Mouse (Mus musculus) neural tube, embryonic 11.5 days (tissue): Measurements from ENCODE around the gene Ppp2ca. TPM values are rescaled to one million over a fixed set of nuclear protein-coding genes. Genes with fewer than 3 reads are reported as not detected.

Experiments used
- ATAC-seq: fragments of 200-750 bp; cut with Nextera tagmentation; 2 replicates; pipeline ENCODE4 v1.8.0; 2017; ENCODE audit warnings: moderate number of reproducible peaks, mild to moderate bottlenecking, moderate TSS enrichment, moderate library complexity; ENCODE audit not compliant: insufficient read depth, low FRiP score, low TSS enrichment
- DNase-seq: peaks from one replicate; pipeline ENCODE4 v3.0.0-alpha.2; 2015; ENCODE audit warnings: low spot score
- H3K27ac ChIP-seq: fragments of 300-500 bp; sonication (generic); 2 replicates; pipeline ENCODE4 v1.5.1; 2014; ENCODE audit warnings: low read depth, mild to moderate bottlenecking, low read length
- H3K27me3 ChIP-seq: fragments of 300-500 bp; sonication (generic); 2 replicates; pipeline ENCODE4 v1.6.1; 2014; ENCODE audit warnings: mild to moderate bottlenecking, low read length, mixed read lengths; ENCODE audit not compliant: control insufficient read depth, insufficient read depth
- H3K36me3 ChIP-seq: fragments of 300-500 bp; sonication (generic); 2 replicates; pipeline ENCODE4 v1.6.1; 2014; ENCODE audit warnings: mild to moderate bottlenecking, low read length, moderate library complexity, mixed read lengths; ENCODE audit not compliant: control insufficient read depth, insufficient read depth
- H3K4me1 ChIP-seq: fragments of 300-500 bp; sonication (generic); 2 replicates; pipeline ENCODE4 v1.6.1; 2014; ENCODE audit warnings: low read length, mixed read lengths; ENCODE audit not compliant: control insufficient read depth, insufficient read depth
- H3K4me2 ChIP-seq: fragments of 300-500 bp; sonication (generic); 2 replicates; pipeline ENCODE4 v1.6.1; 2014; ENCODE audit warnings: low read depth, mild to moderate bottlenecking, moderate library complexity
- H3K4me3 ChIP-seq: fragments of 300-500 bp; sonication (generic); 2 replicates; pipeline ENCODE4 v1.5.1; 2014; ENCODE audit warnings: low read depth, low read length
- H3K9ac ChIP-seq: fragments of 300-500 bp; sonication (generic); 2 replicates; pipeline ENCODE4 v1.6.1; 2014; ENCODE audit warnings: mild to moderate bottlenecking, low read length
- H3K9me3 ChIP-seq: fragments of 300-500 bp; sonication (generic); 2 replicates; pipeline ENCODE4 v1.6.1; 2016; ENCODE audit warnings: low read length; ENCODE audit not compliant: control insufficient read depth
- WGBS: fragments of 180-500 bp; shearing (Covaris S2); extraction: QIAGEN DNeasy Blood & Tissue Kit; methylation state at CpG from one replicate; pipeline ENCODE4 v1.1.7; 2014; 5-methylcytosine and 5-hydroxymethylcytosine counted together
- polyA plus RNA-seq: library from polyadenylated mRNA; unstranded; fragments of >200 nt; fragmentation: Nextera tagmentation; extraction: Ambion mirVana; gene quantifications from 2 replicates; pipeline ENCODE4 v1.2.1, GENCODE M21; 2014

Gene Ppp2ca
- 132 TPM in 2 replicates for polyA plus RNA-seq

DNA sequence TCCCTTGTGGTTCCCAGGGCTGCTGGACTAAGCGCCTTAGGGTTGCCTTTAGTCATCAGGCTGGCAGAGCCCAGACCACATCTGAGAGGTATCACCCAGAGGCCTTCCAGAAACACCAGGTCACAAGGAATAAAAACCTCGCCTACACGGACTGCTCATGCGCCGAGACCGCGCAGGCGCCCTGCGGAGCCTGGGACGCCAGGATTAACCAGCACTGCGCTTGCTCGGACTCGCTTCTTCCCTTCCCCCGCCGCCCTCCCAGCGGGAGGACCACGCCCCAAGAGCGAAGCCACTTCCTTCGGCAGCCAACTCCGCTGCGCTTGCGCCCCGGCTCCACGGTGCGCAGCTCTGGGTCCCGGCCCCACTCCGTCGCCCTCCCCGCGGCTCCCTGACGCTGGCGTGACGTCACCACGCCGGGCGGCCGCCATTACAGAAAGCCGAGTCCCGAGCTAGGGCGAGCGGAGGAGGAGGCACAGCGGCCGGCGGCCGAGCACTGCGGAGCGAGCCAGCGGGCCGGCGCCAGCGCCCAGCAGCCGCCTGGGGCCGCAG lies at the start of gene Ppp2ca:
Gene Ppp2ca, plus strand, starts transcription at position 284 of the 549 bp plus-strand sequence.
- Histone ChIP-seq H3K9me3 (no peaks in the 10 kb centered on the region), H3K4me3 (peak within 1 kb of the TSS; percentile 99), H3K9ac (peak within 1 kb of the TSS; percentile 98), H3K27ac (peak within 1 kb of the TSS; percentile 99), H3K36me3 (no peaks in the 10 kb centered on the region), H3K27me3 (no peaks in the 10 kb centered on the region), H3K4me1 (peaks cover 12% of the 10 kb centered on the region), H3K4me2 (peak within 1 kb of the TSS; percentile 79)
- DNase-seq (peak; percentile 100), ATAC-seq (peak; percentile 98)
- under 1% methylated on average over 50 of the region's 53 CpGs for WGBS

DNA sequence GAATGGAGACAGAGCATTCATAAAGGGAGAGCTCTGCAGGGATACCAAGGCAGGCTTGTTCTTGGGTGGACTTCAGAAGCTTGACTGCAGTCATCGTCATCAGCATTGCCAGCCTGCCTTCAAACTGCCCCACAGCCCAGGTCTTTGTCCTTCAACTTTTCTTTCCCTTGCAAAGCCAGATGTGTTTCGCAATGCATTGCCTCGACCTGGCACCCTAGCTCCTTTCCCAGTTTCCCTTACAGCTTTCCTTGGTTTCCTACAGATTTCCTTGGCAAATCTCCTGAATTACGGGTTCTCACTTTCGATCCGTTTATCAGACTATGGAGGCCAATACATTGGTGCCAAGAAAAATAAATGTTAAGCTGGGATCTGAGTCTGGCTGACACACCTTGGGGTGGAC lies 45.1 kb upstream of the Ppp2ca start:
- Histone ChIP-seq H3K4me3 (no peak overlapping the region), H3K27ac (no peak overlapping the region), H3K4me1 (no peaks in the 10 kb centered on the region), H3K9me3 (no peaks in the 10 kb centered on the region), H3K36me3 (no peaks in the 10 kb centered on the region), H3K9ac (no peak overlapping the region), H3K4me2 (no peak overlapping the region), H3K27me3 (no peaks in the 10 kb centered on the region)
- no peak for ATAC-seq
- 87% methylated on average over 6 of the region's 6 CpGs for WGBS
- no peak for DNase-seq

DNA sequence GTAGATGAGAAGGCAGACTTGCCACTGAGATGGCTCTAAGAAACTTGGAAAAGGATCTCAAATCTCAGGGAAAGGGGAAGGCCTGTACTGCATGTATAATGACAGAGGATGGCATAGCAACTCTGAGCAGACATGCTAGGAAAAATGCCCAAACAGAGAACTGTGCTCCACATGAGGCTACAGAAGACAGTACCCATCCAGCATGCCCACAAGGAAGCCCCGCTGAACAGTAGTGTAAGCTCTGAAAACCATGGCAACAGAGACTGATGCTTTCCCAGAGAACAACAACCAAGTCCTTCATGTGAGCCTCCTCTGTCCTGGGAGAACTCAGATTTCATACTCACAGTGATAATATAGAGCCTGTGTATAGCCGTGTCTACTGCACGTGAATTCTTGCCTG lies 43.8 kb upstream of the Ppp2ca start:
- H3K9me3 ChIP-seq, result no peaks in the 10 kb centered on the region
- H3K9ac ChIP-seq, result no peak overlapping the region
- H3K4me2 ChIP-seq, result no peak overlapping the region
- H3K27ac ChIP-seq, result no peak overlapping the region
- H3K36me3 ChIP-seq, result no peaks in the 10 kb centered on the region
- H3K27me3 ChIP-seq, result no peaks in the 10 kb centered on the region
- no peaks in the 10 kb centered on the region for H3K4me1 ChIP-seq
- 86% methylated on average over 3 of the region's 3 CpGs for WGBS
- ATAC-seq (no peak), DNase-seq (no peak)
- no peak overlapping the region for H3K4me3 ChIP-seq

DNA sequence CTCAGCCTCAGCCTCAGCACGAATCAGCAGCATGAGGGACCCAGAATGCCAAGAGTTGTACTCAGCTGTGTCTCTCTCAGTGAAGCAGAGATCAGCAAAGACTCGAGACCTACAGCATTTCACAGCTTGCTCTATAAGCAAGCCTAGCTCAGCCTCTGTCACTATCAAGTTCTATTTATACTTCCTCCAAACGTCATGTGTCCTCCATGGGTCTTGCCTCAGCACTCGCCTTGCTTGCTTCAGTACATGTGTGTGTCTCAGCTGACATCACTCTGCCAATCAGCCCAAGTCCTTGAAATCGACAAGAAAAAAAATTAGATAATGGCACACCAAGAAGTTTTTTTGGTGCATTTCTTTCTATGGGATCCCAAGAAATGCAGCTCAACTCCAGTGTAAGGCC lies 42.3 kb upstream of the Ppp2ca start:
- Histone ChIP-seq H3K27me3 (no peaks in the 10 kb centered on the region), H3K4me1 (no peaks in the 10 kb centered on the region), H3K9ac (no peak overlapping the region), H3K4me3 (no peak overlapping the region), H3K9me3 (no peaks in the 10 kb centered on the region), H3K27ac (no peak overlapping the region), H3K4me2 (no peak overlapping the region), H3K36me3 (no peaks in the 10 kb centered on the region)
- DNase-seq, result no peak
- ATAC-seq, result no peak
- WGBS, result 84% methylated on average over 5 of the region's 5 CpGs

DNA sequence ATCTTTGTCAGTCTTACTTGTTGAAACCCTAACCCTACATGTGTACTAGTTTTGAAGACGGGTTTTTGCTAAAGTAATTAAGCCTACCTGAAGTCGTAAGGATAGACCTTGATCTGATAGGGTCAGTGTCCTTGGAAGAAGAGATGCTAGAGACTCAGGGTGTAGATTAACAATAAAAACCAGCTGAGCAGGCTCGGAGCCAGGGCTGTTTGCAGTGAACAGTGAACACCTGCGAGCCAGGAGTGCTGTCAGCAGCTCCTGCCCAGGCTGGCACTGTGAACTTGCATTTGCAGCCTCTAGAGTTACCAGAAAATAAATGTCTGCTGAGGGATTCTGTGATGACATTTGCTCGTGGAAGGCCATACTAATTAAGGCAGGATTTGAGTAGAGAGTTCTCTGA lies 39.5 kb upstream of the Ppp2ca start:
- 75% methylated on average over 5 of the region's 5 CpGs for WGBS
- Histone ChIP-seq H3K4me2 (no peak overlapping the region), H3K4me1 (no peaks in the 10 kb centered on the region), H3K9me3 (no peaks in the 10 kb centered on the region), H3K27ac (no peak overlapping the region), H3K9ac (no peak overlapping the region), H3K36me3 (no peaks in the 10 kb centered on the region), H3K27me3 (no peaks in the 10 kb centered on the region), H3K4me3 (no peak overlapping the region)
- no peak for DNase-seq
- ATAC-seq, result no peak

DNA sequence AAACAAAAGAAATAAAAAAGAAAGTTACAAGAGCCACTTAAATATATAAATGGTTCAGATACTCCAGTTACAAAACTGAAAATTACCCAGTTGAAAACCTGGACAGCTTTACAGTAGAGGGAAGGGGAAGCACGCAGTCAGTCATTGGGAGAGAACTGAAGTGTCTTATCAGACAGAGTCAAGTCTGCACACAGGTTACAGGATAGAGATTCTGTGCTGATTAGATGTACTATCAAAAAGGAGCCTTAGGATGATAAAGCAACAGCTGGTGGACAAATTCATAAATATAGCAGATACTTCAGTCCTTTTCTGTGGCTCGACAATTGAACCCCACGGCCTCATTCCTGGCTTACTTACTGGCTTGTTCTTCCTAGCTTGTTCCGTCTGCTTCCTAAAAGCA lies 38.2 kb upstream of the Ppp2ca start:
- no peaks in the 10 kb centered on the region for H3K9me3 ChIP-seq
- DNase-seq (no peak), ATAC-seq (no peak)
- no peak overlapping the region for H3K4me3 ChIP-seq
- no peak overlapping the region for H3K27ac ChIP-seq
- 88% methylated on average over 4 of the region's 4 CpGs for WGBS
- no peak overlapping the region for H3K4me2 ChIP-seq
- no peaks in the 10 kb centered on the region for H3K36me3 ChIP-seq
- no peak overlapping the region for H3K9ac ChIP-seq
- no peaks in the 10 kb centered on the region for H3K4me1 ChIP-seq
- H3K27me3 ChIP-seq, result no peaks in the 10 kb centered on the region

DNA sequence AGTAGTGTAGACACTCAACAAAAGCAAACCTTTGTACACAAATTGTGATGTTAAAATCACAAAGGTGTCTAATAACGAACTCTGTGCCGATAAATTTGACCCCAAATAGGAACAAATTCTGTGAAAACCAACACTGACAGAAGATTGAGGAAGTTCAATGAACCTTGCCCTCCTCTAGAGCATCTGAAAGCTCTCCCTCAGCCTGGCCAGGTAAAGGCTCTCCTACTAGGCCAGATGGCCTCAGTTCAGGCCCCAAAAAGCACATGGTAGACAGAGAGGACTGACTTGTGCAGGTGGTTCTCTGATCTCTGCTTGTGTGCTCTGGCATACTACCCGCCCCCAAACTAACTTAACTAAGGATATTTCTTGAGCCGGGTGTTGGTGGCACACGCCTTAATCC lies 36.1 kb upstream of the Ppp2ca start:
- Histone ChIP-seq H3K4me3 (no peak overlapping the region), H3K4me1 (no peaks in the 10 kb centered on the region), H3K9ac (no peak overlapping the region), H3K36me3 (no peaks in the 10 kb centered on the region), H3K27me3 (no peaks in the 10 kb centered on the region), H3K27ac (no peak overlapping the region), H3K4me2 (no peak overlapping the region), H3K9me3 (no peaks in the 10 kb centered on the region)
- DNase-seq (no peak), ATAC-seq (no peak)
- 95% methylated on average over 5 of the region's 5 CpGs for WGBS

DNA sequence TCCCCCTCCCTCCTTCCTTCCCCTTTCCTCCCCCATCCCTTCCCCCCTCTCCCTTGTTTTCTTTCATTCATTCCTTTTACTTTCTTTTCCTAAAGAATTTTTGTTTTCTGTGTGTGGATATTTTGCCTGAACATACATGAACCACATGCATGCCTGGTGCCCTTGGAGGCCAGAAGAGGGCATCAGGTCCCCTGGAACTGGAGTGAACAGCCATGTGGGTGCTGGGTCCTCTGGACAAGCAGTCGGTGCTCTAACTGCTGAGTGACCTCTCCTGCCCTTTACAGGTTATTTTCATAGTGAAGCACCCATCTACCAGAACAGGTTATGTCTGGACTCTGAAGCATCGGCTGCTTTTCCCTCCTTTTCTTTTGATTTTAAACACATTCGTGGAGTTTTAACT lies 34.1 kb upstream of the Ppp2ca start:
- Histone ChIP-seq H3K4me2 (no peak overlapping the region), H3K9me3 (no peaks in the 10 kb centered on the region), H3K27ac (no peak overlapping the region), H3K9ac (no peak overlapping the region), H3K4me1 (no peaks in the 10 kb centered on the region), H3K27me3 (no peaks in the 10 kb centered on the region), H3K4me3 (no peak overlapping the region), H3K36me3 (no peaks in the 10 kb centered on the region)
- DNase-seq (no peak), ATAC-seq (no peak)
- WGBS, result 56% methylated on average over 3 of the region's 3 CpGs

DNA sequence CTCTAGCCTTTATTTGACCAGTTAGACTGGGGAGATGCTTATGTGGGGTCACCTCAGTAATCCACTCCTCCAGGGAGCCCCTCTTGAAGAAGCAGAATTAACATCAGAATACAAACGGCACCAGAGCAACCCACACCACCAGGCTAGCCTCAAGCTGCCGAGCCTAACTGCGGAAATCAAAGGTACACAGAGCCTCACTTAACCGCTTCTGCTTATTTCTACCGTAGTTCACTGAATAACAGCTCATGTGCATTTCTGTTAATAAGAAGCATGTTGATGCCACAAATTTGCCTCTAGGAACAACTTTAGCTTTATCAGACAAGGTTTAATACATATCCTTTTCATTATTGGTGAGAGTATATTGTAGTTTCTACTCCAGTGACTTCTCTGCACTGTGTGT lies 32.6 kb upstream of the Ppp2ca start:
- no peak for ATAC-seq
- DNase-seq, result no peak
- no peaks in the 10 kb centered on the region for H3K27me3 ChIP-seq

More for the DNA sequence above, 32.6 kb upstream of the Ppp2ca start:
- Histone ChIP-seq H3K9ac (no peak overlapping the region), H3K4me3 (no peak overlapping the region), H3K9me3 (no peaks in the 10 kb centered on the region), H3K4me1 (no peaks in the 10 kb centered on the region), H3K27ac (no peak overlapping the region), H3K4me2 (no peak overlapping the region), H3K36me3 (no peaks in the 10 kb centered on the region)
- 7% methylated on average over 5 of the region's 5 CpGs for WGBS
